Mouse (Mus musculus) embryo, embryonic 10.5 days (tissue): ENCODE measurements around the gene Snx10.
"Not testable (repeated sequence)": the region's sequence is repeated elsewhere in the genome, so short reads cannot be mapped to it uniquely, and the experiment has no call there.

Experiments
- DNase-seq: peaks from one replicate; pipeline ENCODE4 v3.0.0-alpha.2; 2015; ENCODE audit warnings: low spot score

Snx10 gene

DNA sequence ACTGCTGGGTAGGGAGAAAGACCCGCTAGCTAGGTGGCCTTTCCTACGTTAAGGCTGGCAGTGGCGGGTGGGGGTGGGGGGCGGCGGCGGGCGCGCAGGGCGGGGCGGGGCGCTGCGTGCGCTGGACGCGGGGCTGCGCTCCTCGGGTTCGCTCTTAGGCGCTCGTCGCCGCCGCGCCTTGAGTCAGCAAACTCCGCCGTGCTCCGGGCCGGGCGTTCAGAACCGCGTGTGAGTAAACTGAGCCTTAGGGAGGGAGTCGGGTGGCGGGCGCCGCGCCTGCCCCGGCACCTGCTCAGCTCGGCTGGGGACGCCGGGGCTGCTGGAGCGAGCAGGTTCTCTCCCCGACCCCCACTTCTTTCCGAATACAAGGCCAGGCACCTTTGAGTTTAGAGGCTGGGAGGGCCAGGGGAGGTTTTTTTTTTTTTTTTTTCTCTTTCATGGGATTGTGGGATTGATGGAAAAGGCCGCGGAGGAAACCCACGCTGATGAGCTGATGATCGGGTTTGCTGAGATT is at the start of gene Snx10:
Gene Snx10, plus strand, starts transcription at position 95 of the 514 bp plus-strand sequence.
- peak; percentile 73 for DNase-seq

DNA sequence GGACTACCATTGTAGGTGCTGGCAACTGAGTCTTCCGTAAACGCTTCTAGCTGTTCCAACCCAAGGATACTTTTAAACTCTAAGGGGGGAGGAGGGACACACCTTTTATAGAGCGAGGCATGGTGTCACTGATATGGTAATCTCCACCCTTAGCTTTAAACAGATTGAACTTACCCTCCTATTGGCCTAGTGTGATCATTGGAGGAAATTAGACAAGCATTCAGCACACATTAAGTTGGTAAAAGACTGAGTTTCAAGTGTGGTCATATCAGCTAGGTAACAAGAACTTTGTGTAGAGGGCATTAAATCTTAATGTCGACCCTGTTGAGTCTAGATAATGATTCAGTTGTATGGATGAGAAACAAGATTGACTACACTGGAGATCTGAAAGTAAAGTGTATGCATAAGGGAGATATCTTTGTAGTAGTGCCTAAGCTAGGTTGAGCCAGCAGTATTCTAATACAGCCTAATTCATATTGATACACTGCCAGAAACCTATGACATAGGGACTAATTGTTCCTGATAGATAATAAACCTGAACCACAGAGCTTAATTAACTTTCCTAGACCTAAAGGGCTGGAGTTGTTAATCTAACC is 44.5 kb upstream of the Snx10 start:
- no peak for DNase-seq

DNA sequence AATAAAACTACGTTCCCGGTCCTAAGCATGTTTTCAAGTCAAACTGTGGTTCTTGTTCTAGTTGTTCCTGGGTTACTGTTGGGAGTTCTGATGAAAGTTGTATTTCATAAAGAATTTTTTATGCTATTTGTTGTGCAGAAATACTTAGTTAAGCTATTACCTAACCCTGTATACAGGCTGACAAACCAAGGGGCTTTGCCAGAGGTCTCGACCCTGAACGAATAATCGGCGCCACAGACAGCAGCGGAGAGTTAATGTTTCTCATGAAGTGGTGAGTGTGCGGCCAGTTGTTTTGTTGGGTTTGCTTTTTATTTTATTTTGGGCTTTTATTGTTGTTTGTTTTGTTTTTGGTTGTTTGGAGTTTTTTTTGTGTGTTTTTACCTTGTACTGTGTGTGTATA is 42.2 kb upstream of the Snx10 start:
- DNase-seq: no peak

DNA sequence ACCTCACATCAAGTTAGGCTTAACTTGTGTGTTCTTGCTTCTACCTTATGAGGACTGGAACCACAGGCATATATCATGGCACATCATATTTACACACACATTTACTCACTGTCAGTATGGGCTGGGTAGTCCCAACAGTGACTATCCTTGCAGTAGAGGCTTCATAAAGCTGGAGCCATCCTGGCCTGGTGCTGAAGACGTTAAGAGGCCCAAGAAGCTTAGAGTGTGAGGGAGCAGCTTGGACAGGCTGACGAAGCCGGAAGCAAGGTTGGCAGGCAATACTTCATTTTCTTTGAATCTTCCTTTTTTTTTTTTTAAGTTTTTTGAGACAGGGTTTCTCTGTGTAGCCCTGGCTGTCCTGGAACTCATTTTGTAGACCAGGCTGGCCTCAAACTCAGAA is 39.8 kb upstream of the Snx10 start:
- DNase-seq: no peak

DNA sequence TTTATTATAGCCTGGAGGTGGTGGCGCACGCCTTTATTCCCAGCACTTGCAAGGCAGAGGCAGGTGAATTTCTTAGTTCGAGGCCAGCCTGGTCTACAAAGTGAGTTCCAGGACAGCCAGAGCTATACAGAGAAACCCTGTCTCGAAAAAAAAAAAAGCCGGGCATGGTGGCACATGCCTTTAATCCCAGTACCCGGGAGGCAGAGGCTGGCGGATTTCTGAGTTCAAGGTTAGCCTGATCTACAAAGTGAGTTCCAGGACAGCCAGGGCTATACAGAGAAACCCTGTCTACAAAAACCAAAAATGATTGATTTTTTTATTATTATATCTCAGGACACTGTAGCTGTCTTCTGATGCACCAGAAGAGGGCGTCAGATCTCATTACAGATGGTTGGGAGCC is 39.1 kb upstream of the Snx10 start:
- not testable (repeated sequence) for DNase-seq

DNA sequence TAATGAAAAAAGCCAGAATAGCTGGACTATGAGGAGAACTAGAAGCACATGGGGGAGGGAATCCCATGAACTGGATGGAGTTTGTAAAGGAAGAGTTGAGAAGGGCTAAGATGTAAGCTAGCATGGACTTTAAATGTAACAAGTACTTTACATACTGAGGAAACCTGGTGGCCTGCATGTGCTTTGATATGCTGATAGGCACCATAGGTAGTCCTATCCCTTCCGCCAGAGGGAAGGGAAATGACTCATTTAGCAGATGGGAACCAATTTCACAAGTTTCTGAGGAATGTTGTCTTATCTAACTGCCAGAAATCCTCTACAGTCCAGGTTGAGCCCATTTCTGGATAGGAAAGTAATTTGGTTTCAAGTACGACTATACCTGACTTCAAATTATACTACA is 38.1 kb upstream of the Snx10 start:
- DNase-seq: no peak

DNA sequence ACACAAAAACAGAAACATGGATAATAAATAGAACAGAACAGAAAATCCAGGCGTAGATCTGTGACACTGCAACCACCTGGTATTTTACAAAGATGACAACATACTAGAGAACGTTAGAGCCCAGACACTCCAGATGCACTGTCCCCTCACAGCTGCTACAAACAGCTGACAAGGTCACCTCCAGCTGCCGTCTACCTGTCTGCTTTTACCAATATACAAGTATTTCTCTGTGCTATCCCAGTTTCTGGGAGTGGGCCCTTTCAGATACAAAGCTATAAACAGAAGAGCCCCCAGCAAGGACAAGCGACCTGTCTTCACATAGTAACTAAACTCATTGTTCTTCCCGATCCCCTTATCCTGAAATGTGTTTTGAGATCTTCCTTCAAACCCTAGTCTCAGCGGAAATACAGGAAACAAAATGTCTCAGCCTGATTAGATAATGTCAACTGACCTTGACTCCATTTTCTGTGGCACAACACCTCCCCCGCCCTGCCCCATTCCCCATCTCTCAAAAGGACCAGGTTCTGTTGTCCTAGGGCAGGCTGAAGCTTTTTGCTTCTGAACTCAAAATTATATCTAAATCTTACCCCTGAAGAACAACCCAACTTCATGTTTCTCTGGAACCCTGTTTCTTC is 37.5 kb upstream of the Snx10 start:
- no peak for DNase-seq

DNA sequence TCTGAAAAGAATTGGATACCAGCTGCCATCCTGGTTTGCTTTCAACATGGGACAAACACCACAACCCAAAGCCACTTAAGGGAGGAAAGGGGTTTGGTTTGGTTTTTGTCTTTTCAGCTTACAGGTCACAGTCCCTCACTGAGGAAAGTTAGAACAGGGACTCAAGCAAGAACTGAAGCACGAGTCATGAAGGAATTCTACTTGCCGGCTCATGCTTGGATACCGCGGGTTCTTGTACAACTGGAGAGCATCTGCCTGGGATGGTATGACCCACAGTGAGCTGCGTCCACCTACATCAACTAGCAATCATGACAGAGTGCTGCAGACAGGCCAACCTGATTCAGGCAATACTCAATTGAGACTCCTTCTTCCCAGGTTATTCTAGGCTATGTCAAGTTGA is 37.0 kb upstream of the Snx10 start:
- DNase-seq: no peak

DNA sequence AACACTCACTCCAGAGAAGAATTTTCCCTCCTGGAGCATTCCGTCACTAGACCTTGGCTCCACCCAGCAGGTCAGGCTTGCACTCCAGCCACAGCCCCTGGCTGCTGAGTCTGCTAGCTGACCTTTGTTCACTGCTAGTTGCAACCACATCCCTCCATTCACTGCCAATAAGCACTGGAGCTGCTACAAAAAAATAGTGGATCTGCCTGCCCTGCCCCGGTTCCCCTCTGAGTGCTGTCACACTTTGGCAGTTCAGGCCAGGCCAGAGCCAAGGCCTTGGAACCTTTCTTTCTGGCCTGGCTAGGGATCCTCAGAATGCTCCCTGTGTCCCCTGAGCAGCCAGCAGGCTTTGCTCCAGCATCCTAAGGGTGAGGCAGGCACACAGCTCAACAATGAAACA is 33.9 kb upstream of the Snx10 start:
- peak; percentile 24 for DNase-seq

DNA sequence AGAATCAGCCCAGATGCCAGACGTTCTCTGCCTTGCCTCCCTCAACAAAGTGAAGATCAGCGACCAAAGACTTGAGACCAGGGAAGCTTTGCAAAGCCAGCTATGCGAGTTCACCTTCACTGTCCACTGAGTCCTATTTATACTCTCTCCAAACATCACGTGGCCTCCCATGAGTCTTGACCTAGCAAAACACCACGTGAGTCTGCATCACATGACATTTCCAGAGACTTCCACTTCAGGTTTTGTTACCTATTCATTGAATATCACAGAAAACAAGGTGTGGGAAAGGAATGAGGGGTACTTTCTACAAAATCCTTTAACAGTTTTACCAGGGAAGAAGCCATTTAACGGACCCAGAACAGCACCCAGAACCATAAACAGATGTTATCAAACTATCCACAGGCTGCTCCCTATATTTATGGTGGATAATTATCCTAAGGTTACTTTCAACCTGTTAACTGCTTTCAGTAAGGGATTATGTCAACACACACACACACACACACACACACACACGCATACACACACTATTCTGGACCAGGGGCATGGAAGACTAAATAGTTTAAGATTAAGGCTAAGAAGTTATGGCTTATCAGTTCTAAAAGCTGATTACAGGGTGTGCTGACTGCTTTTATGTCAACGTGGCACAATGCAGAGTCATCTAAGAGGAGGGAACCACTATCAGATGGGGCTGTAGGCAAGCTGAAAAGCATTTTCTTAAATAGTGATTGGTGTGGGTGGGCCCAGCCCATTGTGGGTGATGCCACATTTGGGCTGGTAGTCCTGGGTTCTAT is 26.2 kb upstream of the Snx10 start:
- no peak for DNase-seq

DNA sequence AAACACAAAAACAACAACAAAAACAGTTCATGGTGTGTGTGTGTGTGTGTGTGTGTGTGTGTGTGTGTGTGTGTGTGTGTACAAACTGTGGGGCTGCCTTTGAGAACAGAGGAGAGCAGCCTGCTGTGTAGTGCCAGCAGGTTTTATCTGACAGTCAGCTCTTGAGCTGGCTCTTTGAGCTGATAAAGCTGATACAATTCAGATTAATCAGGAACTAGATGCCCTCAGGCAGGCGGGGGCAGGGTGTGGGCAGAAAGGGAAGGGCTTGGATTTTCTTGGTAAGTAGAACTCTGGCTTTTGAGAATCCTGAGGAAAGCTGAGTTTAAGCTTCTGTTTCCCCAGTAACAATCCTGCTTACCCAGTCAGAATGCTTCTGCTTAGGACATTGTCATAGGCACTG is 18.0 kb upstream of the Snx10 start:
- DNase-seq: no peak

DNA sequence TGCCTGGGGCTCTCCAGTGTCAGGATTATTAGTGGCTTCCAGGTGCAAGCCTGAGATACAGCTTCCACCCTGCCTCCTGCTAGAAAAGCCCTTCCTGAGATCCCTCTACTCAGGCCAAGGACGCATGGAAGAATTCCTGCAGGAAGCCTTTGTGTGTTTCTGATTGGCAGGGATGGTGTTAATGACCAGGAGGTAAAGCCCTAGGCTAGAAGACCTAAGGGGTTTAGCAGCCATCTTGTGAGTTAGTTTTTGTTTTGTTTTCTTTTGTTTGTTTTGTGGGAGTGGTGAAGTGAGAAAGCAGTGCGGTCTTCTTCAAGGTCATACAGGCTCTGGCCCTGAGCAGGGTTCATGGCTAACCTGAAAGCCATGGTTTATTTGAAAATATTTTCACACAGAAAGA is 16.1 kb upstream of the Snx10 start:
- no peak for DNase-seq

DNA sequence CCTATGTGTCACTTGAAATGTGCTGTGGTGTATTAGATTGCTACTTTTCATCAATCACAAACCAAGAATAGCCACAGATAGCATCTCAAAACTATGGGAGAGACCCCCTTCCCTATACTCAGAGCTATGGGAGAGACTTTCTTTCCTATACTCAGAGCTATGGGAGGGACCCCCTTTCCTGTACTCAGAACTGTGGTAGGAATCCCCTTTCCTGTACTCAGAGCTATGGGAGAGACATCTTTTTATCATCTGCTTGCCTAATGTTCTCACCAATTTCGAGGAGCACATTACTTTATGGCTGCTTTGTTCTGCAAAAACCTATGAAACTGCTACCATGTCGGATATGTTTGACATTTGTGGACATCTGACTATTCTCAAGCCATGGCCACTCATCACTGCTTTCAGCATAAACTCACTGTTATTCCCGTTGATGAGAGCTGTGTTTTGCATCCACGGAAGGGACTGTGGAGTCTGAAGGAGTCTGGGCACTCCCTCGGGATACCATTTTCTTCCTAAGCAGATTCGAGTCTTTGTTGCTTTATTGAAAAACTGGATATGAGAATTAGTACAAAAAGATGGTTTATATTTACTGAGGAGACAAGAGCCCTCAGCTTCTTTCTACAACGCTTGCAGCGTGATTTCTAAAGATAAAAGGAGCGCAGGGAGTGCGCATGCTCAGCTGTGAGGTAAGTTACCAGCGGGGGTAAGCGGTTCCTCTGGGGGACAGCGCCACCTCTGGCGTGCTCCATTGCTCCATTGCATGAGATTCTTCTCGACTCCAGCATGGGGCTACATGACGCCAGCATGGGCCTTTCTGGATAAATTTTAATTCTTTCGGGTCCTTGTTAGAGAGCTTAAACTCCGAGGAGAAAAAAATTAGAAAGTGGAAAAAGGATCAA is 14.7 kb upstream of the Snx10 start:
- peak; percentile 89 for DNase-seq

DNA sequence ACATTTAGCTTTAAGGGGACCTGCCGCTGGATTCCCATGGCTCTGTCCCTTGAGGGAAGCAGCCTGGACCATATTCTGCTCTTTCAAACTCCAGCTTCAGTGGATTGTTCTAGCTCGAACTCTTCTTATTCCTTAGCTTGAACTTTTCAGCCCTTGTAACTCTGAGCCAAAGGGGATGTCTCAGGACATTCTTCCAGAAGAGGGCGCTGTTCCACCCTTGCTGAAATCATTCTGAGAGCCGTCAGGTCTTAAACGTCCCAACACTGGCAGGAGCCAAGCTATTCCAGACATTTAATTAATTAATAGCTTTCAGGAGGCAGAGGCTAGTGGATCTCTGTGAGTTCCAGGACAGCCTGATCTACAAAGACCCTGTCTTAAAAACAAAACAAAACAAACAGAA is 13.6 kb upstream of the Snx10 start:
- peak; percentile 76 for DNase-seq

DNA sequence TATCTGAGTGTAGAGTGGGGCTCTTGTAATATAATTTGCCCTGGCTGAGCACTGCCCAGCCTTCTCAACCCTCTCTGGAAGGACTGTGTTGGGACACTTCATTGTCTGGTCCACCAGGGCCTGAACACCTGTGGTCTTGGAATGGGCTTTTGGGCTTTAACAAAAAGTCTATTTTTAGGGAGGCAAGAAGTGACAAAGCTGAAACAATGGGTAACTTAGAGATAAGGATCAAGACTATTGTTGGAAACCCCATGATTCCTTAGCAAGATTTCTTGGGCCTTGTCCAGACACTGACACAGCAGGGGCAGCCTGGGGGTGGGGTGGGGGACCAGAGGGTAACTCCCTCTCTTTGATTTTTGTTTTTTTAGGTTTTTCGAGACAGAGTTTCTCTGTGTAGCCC is 12.8 kb upstream of the Snx10 start:
- no peak for DNase-seq

DNA sequence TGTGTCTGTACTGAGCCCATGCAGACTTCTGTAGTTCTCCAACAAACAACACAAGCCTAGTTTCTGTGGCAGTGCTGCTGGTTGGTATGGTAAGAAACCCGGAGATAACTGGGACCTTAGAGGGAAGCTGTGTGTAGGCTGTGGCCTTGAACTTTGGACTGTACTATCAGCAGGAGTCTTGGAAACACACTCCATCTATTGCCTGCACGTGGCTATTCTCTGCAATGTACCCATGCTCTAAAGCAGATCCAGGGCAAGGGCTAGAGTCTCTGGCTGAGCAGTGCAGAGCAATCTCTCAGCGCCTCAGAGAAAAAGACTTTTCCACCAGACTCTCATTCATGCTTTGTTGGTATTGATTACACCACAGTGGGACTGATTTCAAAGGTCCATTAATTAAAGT is 10.0 kb upstream of the Snx10 start:
- DNase-seq: no peak

DNA sequence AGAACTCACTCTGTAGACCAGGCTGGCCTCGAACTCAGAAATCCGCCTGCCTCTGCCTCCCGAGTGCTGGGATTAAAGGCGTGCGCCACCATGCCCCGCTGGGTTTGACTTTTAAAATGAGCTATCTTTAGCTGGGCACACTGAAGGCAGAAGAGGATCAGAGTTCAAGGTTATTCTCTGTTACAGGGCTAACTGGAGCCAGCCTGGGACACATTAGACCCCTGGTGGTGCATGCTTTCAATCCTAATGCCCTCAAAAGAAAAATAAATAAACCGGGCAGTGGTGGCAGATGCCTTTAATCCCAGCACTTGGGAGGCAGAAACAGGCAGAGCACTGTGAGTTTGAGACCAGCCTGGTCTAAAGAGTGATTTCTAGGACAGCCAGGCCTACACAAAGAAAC is 8.8 kb upstream of the Snx10 start:
- no peak for DNase-seq

DNA sequence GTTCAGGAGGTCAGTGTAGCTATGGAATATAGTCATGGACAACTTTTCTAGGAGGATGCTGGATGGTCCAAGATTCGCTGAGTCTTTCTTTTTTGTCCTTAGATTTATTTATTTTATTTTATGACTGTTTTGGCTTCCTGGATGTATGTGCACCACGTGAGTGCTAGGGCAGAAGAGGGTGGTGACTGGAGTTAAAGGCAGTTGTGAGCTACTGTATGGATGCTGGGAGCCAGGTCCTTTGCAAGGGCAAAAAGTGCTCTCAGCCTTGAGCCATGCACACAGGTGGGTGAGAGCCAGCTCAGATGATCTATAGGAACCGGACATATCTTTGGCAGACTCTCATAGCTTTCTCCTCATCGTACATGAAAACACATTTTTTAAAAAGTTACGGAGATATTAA is 391 bp upstream of the Snx10 start:
- peak; percentile 30 for DNase-seq

DNA sequence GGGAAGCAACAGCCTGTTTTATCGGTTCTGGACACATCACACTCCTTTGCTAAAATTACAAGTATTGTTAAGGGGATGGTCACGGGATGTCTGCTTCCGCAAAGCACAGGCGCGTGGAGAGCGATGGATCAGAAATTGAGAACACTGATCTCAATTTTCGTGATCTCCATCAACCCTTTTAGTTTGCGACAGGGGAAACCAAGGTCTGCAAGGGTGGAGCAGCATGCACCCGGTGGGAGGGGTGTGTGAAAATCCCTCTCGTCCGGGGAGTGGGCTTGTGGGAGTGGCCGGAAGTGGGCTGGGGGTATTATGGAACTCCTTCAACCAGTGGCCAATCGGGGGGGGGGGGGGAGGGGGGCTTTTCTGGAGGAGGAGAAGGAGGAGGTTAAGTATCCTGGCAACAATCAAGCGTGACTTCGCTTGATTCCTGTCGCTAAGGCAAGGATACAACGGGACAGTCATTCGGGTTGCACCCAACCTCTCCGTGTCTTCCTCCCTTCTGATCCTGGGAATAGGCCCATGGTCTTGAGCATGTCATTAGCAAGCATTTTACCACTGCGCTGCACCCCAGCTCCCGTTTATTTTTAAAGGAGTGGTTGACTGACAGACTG is 725 bp downstream of the Snx10 start:
- DNase-seq: peak; percentile 88

DNA sequence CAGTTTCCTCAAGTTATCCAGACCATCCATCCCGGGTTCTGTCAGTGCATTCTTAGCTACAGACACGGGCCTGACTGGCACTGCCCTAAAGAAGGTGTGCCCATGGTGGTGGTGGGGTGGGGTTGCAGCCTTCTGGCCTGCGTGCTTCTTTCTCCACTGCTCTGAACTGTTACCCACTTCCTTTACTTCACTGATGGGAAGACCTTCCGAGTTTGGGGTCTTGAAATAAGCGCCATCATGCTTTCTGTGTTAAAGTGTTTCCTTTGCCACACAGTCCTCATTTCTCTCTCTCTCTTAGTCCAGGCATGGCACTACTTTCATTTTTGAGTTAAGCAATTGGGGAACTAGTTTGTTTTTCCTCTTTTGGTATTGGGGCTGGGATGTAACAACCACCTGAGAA is 1.3 kb downstream of the Snx10 start:
- no peak for DNase-seq

DNA sequence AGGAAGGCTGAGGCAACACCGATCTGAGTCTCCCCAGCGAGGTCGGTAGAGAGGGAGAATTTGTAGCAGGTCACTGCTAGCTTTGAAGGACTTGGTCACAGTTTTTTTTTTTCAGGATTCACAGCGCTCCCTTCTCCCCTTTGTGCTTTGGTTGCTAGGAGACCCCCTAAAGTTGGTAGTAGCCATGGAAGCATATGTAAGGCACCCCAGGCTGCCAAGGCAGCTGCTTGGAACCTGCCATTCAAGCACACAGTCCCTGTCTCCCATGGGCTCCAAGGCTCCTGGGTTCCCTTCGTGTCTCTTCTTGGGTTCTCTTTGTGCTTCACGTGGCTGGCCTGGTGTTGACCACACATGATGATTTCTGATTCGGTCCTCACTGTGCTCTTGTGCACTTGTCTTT is 5.8 kb downstream of the Snx10 start:
- DNase-seq: peak; percentile 35
